Mouse (Mus musculus): ENCODE measurements around the gene Naaladl1. TPM values are rescaled to one million over a fixed set of nuclear protein-coding genes. Genes with fewer than 3 reads are reported as not detected.

The Naaladl1 gene
- total and polyA plus RNA-seq, 2 experiments from 2014 or later: 0.41 to 1.0 TPM

DNA sequence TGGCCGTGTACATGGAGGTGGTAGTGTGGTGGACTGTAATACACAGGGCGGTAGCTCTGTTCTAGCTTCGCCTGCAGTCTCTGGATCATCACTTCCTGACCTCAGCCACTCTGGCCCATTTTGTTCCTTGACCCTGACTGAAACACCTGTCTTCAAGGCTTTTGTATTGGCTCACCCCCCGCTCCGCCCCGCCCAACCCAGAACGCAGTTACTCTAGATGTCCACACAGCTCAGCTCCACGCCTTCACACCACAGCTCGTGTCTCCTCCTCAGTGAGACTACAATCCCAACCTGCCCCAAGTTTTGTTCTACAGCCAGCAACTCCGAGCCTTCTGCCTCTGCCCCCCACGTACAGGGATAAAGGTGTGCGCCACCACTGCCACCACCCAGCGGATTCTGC is 16.7 kb upstream of the Naaladl1 start:
- Histone ChIP-seq H3K9ac (replicated peaks; ENCODE audit: low read length, poor library complexity, severe bottlenecking) (no peak overlapping the region), H3K9me3 (ENCODE audit: low read length) (no peaks in the 10 kb centered on the region)
- 95% methylated on average over 13 of the region's 13 CpGs for WGBS

GRCm38 (mm10) chr19:6094119-6094518 is 11.5 kb upstream of the Naaladl1 start, which contains the start of gene AC131692.1:
Gene AC131692.1 (plus strand): TSS chr19:6094419.
- H3K4me2 ChIP-seq (ENCODE audit: low read depth, low read length, poor library complexity, severe bottlenecking): no peak within 1 kb of the TSS
- H3K9me3 ChIP-seq (ENCODE audit: low read length): no peaks in the 10 kb centered on the region
- no peaks in the 10 kb centered on the region for H3K4me1 ChIP-seq (ENCODE audit: insufficient read depth, low read length)
- no peak for TF ChIP-seq CTCF (IDR thresholded peaks at IDR 0.05)
- ATAC-seq (ENCODE audit: low FRiP score) (no peak), DNase-seq (ENCODE audit: low spot score) (no peak)
- H3K27me3 ChIP-seq (ENCODE audit: insufficient read depth, low read length): no peaks in the 10 kb centered on the region
- H3K4me3 ChIP-seq (ENCODE audit: low read depth, low read length): no peak within 1 kb of the TSS
- H3K36me3 ChIP-seq (ENCODE audit: insufficient read depth, low read length): no peaks in the 10 kb centered on the region
- WGBS: 94% methylated on average over 7 of the region's 7 CpGs
- H3K27ac ChIP-seq (ENCODE audit: low read depth, low read length): no peak within 1 kb of the TSS
- no peak within 1 kb of the TSS for H3K9ac ChIP-seq (replicated peaks; ENCODE audit: low read length, poor library complexity, severe bottlenecking)

More for the DNA sequence above, 16.7 kb upstream of the Naaladl1 start:
- ATAC-seq (ENCODE audit: low FRiP score): no peak
- H3K4me1 ChIP-seq (ENCODE audit: insufficient read depth, low read length): peaks cover 5% of the 10 kb centered on the region; the same call in 1 of the 2 replicates
- no peak overlapping the region for H3K4me3 ChIP-seq (ENCODE audit: low read depth, low read length)
- DNase-seq (ENCODE audit: low spot score): no peak
- no peak overlapping the region for H3K4me2 ChIP-seq (ENCODE audit: low read depth, low read length, poor library complexity, severe bottlenecking)
- TF ChIP-seq CTCF (IDR thresholded peaks at IDR 0.05): no peak
- H3K27ac ChIP-seq (ENCODE audit: low read depth, low read length): no peak overlapping the region
- H3K27me3 ChIP-seq (ENCODE audit: insufficient read depth, low read length): no peaks in the 10 kb centered on the region
- H3K36me3 ChIP-seq (ENCODE audit: insufficient read depth, low read length): no peaks in the 10 kb centered on the region

GRCm38 (mm10) chr19:6097847-6098246 is 7.7 kb upstream of the Naaladl1 start:
- Histone ChIP-seq H3K9me3 (ENCODE audit: low read length) (no peaks in the 10 kb centered on the region), H3K4me1 (ENCODE audit: insufficient read depth, low read length) (no peaks in the 10 kb centered on the region), H3K36me3 (ENCODE audit: insufficient read depth, low read length) (no peaks in the 10 kb centered on the region), H3K4me3 (ENCODE audit: low read depth, low read length) (no peak overlapping the region), H3K27me3 (ENCODE audit: insufficient read depth, low read length) (no peaks in the 10 kb centered on the region), H3K9ac (replicated peaks; ENCODE audit: low read length, poor library complexity, severe bottlenecking) (no peak overlapping the region), H3K27ac (ENCODE audit: low read depth, low read length) (no peak overlapping the region), H3K4me2 (ENCODE audit: low read depth, low read length, poor library complexity, severe bottlenecking) (no peak overlapping the region)
- TF ChIP-seq CTCF (IDR thresholded peaks at IDR 0.05): no peak
- ATAC-seq (ENCODE audit: low FRiP score): no peak
- DNase-seq (ENCODE audit: low spot score): no peak
- WGBS: 93% methylated on average over 3 of the region's 3 CpGs

DNA sequence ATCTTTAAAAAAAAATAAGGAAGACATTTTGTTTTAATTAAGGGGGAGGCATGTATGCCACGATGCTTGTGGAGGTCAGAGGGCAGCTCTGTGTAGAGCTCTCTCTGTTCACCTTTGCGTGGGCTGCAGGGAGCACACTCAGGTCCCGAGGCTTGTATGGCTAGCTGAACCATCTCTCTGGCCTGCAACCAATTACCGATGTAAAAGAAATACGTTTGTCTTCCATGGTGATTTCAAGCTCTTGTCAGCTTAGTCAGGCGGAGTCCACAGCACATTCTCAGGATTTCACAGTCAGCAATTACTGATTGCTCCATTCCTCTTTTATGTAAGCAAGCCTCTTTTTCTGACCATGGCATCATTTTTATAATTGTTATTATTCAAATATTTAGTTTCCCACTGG is 4.4 kb upstream of the Naaladl1 start:
- 78% methylated on average over 6 of the region's 6 CpGs for WGBS
- ATAC-seq (ENCODE audit: low FRiP score): no peak
- Histone ChIP-seq H3K9ac (replicated peaks; ENCODE audit: low read length, poor library complexity, severe bottlenecking) (no peak overlapping the region), H3K4me3 (ENCODE audit: low read depth, low read length) (no peak overlapping the region), H3K36me3 (ENCODE audit: insufficient read depth, low read length) (no peaks in the 10 kb centered on the region), H3K27ac (ENCODE audit: low read depth, low read length) (no peak overlapping the region), H3K27me3 (ENCODE audit: insufficient read depth, low read length) (no peaks in the 10 kb centered on the region), H3K9me3 (ENCODE audit: low read length) (no peaks in the 10 kb centered on the region), H3K4me2 (ENCODE audit: low read depth, low read length, poor library complexity, severe bottlenecking) (no peak overlapping the region), H3K4me1 (ENCODE audit: insufficient read depth, low read length) (no peaks in the 10 kb centered on the region)
- TF ChIP-seq CTCF (IDR thresholded peaks at IDR 0.05): no peak
- DNase-seq (ENCODE audit: low spot score): no peak

- Histone ChIP-seq H3K4me3 (ENCODE audit: low read depth, low read length) (no peak overlapping the region), H3K27ac (ENCODE audit: low read depth, low read length) (no peak overlapping the region), H3K9ac (replicated peaks; ENCODE audit: low read length, poor library complexity, severe bottlenecking) (no peak overlapping the region), H3K36me3 (ENCODE audit: insufficient read depth, low read length) (no peaks in the 10 kb centered on the region), H3K4me2 (ENCODE audit: low read depth, low read length, poor library complexity, severe bottlenecking) (no peak overlapping the region), H3K9me3 (ENCODE audit: low read length) (no peaks in the 10 kb centered on the region), H3K27me3 (ENCODE audit: insufficient read depth, low read length) (no peaks in the 10 kb centered on the region), H3K4me1 (ENCODE audit: insufficient read depth, low read length) (no peaks in the 10 kb centered on the region)
- DNase-seq (ENCODE audit: low spot score) (no peak), ATAC-seq (ENCODE audit: low FRiP score) (no peak)
- TF ChIP-seq CTCF (IDR thresholded peaks at IDR 0.05): no peak
- 81% methylated on average over 6 of the region's 6 CpGs for WGBS
Observed at GRCm38 (mm10) chr19:6102169-6102853, 3.3 kb upstream of the Naaladl1 start.

- no peak for DNase-seq (ENCODE audit: low spot score)
- WGBS: 67% methylated on average over 4 of the region's 4 CpGs
- no peak for TF ChIP-seq CTCF (IDR thresholded peaks at IDR 0.05)
- H3K4me1 ChIP-seq (ENCODE audit: insufficient read depth, low read length): no peaks in the 10 kb centered on the region
- H3K27me3 ChIP-seq (ENCODE audit: insufficient read depth, low read length): no peaks in the 10 kb centered on the region
- H3K9ac ChIP-seq (replicated peaks; ENCODE audit: low read length, poor library complexity, severe bottlenecking): no peak overlapping the region
- H3K4me2 ChIP-seq (ENCODE audit: low read depth, low read length, poor library complexity, severe bottlenecking): no peak overlapping the region
- H3K9me3 ChIP-seq (ENCODE audit: low read length): no peaks in the 10 kb centered on the region
- no peak overlapping the region for H3K4me3 ChIP-seq (ENCODE audit: low read depth, low read length)
- no peak overlapping the region for H3K27ac ChIP-seq (ENCODE audit: low read depth, low read length)
- no peak for ATAC-seq (ENCODE audit: low FRiP score)
- H3K36me3 ChIP-seq (ENCODE audit: insufficient read depth, low read length): no peaks in the 10 kb centered on the region
Observed at GRCm38 (mm10) chr19:6104476-6104875, 1.1 kb upstream of the Naaladl1 start.

Measured in midbrain, postnatal 0 days (tissue).